Comparison of ENCODE assay signal across 9 mouse cellular contexts in the genomic region with DNA sequence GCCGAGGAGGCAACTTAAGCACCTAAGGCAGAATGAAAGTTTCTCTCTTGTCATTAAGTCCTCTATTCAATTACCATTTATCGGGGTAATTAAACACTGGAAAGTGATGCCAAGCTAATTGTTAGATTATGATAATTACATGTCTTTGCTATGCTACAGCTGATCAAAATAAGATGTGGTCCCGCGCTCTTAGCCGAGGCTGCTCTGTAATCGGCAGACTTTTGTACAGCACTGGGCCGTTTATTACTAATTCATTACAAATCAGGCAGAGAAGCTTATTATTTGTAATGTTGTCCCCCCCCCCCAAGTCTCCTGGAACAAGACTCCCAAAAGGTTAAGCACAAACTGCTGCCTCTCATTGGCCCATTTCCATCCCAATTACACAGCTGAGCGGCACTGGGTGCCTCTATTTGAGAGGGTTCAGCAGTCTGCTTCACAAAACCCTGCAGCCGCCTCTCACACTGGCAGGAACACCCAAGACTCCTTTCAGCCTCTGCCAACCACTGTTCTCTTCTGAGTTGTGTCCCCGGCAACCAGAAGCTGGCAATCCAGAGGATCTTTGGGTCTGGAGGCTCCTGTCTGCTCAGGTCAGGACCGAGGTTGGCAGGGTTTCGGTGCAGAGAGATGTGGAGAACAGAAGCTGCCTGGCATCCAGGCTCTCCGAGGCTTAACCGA.
DNase-seq lines count a peak whose midpoint lies in the region; ATAC-seq lines count a peak whose summit lies in the region.
"Had no signal": no experiment of that assay in that cellular context is flagged by ENCODE, and none has a peak within 500 bp of the region (broad histone marks: within the 10 kb centered on the region; RNA-seq: fewer than 3 reads in every experiment).

No protein-coding gene starts in this region.

- H3K27ac ChIP-seq in embryonic facial prominence, embryonic 14.5 days (replicated peaks; ENCODE audit: low read depth, low read length): no peak overlapping the region
- no peak overlapping the region for H3K27ac ChIP-seq in embryonic facial prominence, embryonic 10.5 days (replicated peaks)

- H3K27me3 ChIP-seq in embryonic facial prominence, embryonic 14.5 days (replicated peaks; ENCODE audit: control insufficient read depth, insufficient read depth, low read length): no peaks in the 10 kb centered on the region
- no peaks in the 10 kb centered on the region for H3K27me3 ChIP-seq in embryonic facial prominence, embryonic 10.5 days (replicated peaks; ENCODE audit: low read depth, poor library complexity, severe bottlenecking)

- H3K9me3 ChIP-seq in embryonic facial prominence, embryonic 14.5 days (ENCODE audit: control insufficient read depth, low read length): no peaks in the 10 kb centered on the region
- no peaks in the 10 kb centered on the region for H3K9me3 ChIP-seq in embryonic facial prominence, embryonic 10.5 days

- H3K4me1 ChIP-seq in embryonic facial prominence, embryonic 14.5 days (ENCODE audit: control insufficient read depth, insufficient read depth, low read length): peaks cover 9% of the 10 kb centered on the region
- H3K4me1 ChIP-seq in embryonic facial prominence, embryonic 10.5 days: peaks cover 42% of the 10 kb centered on the region

- no peak for DNase-seq in embryonic facial prominence, embryonic 14.5 days (ENCODE audit: low spot score)
- no peak for DNase-seq in embryonic facial prominence, embryonic 10.5 days (ENCODE audit: low spot score)
- peak; percentile 52 to 66 for DNase-seq in frontal cortex, postnatal 10 days (ENCODE audit: low spot score in 2 of 2)
- peak; percentile 59 for DNase-seq in left cerebral cortex, adult 11 months (ENCODE audit: low spot score)
- peak; percentile 18 for DNase-seq in retina, embryonic 14.5 days (ENCODE audit: low spot score)
- DNase-seq in urinary bladder, postnatal 4 days (ENCODE audit: low spot score in 2 of 2): no peak
- DNase-seq in testis, postnatal 14 days (ENCODE audit: low spot score): no peak
- DNase-seq: lung, embryonic 14.5 days had no signal

- H3K36me3 ChIP-seq in embryonic facial prominence, embryonic 14.5 days (ENCODE audit: control insufficient read depth, insufficient read depth, low read length): no peaks in the 10 kb centered on the region
- no peaks in the 10 kb centered on the region for H3K36me3 ChIP-seq in embryonic facial prominence, embryonic 10.5 days (replicated peaks)

- 70% methylated on average over 14 of the region's 14 CpGs for WGBS in embryonic facial prominence, embryonic 14.5 days
- 80% methylated on average over 14 of the region's 14 CpGs for WGBS in embryonic facial prominence, embryonic 10.5 days

- H3K4me2 ChIP-seq in embryonic facial prominence, embryonic 14.5 days (ENCODE audit: low read depth, low read length): no peak overlapping the region
- H3K4me2 ChIP-seq: lung, embryonic 14.5 days had no signal

- H3K9ac ChIP-seq in embryonic facial prominence, embryonic 14.5 days (ENCODE audit: low read depth, low read length): no peak overlapping the region
- H3K9ac ChIP-seq: lung, embryonic 14.5 days had no signal

- no peak overlapping the region for H3K4me3 ChIP-seq in embryonic facial prominence, embryonic 14.5 days (ENCODE audit: low read depth, low read length)
- H3K4me3 ChIP-seq in embryonic facial prominence, embryonic 10.5 days: no peak overlapping the region

- peak; percentile 62 for ATAC-seq in embryonic facial prominence, embryonic 14.5 days (ENCODE audit: low read depth)
- no peak for ATAC-seq in activated CD4-positive, CD25-positive, alpha-beta regulatory T cell, adult 4 months

Comparison
In these comparisons a context has a peak if more than half of its experiments do, and no peak if none do; other contexts are left out.
1. DNase-seq: peak in frontal cortex, postnatal 10 days (2 of 2), left cerebral cortex, adult 11 months (single experiment) and retina, embryonic 14.5 days (single experiment); none in embryonic facial prominence, embryonic 14.5 days (single experiment), embryonic facial prominence, embryonic 10.5 days (single experiment), urinary bladder, postnatal 4 days (0 of 2) and testis, postnatal 14 days (single experiment).